Mouse (Mus musculus) midbrain, embryonic 13.5 days (tissue): ENCODE data around the gene Tmem252. TPM values are rescaled to one million over a fixed set of nuclear protein-coding genes. Genes with fewer than 3 reads are reported as not detected.

ENCODE experiments used
- ATAC-seq: fragments of 200-750 bp; cut with Nextera tagmentation; 2 replicates; pipeline ENCODE4 v1.8.0; 2017; ENCODE audit warnings: mild to moderate bottlenecking, moderate TSS enrichment, moderate library complexity
- H3K27ac ChIP-seq: fragments of 300-500 bp; sonication (generic); 2 replicates; pipeline ENCODE4 v1.5.1; 2015; ENCODE audit warnings: inconsistent platforms, mild to moderate bottlenecking, moderate library complexity
- H3K27me3 ChIP-seq: fragments of 300-500 bp; sonication (generic); 2 replicates; pipeline ENCODE4 v1.6.1; 2015; ENCODE audit warnings: mild to moderate bottlenecking, inconsistent platforms
- H3K36me3 ChIP-seq: fragments of 300-500 bp; sonication (generic); 2 replicates; pipeline ENCODE4 v1.6.1; 2015; ENCODE audit warnings: mild to moderate bottlenecking, inconsistent platforms
- H3K4me1 ChIP-seq: fragments of 300-500 bp; sonication (generic); replicated peaks from 2 replicates; pipeline ENCODE4 v1.6.1; 2015; ENCODE audit warnings: inconsistent platforms
- H3K4me2 ChIP-seq: fragments of 300-500 bp; sonication (generic); replicated peaks from 2 replicates; pipeline ENCODE4 v1.6.1; 2015; ENCODE audit warnings: moderate library complexity, mild to moderate bottlenecking, inconsistent platforms
- H3K4me3 ChIP-seq: fragments of 300-500 bp; sonication (generic); replicated peaks from 2 replicates; pipeline ENCODE4 v1.5.1; 2015; ENCODE audit warnings: mild to moderate bottlenecking, inconsistent platforms
- H3K9ac ChIP-seq: fragments of 300-500 bp; sonication (generic); replicated peaks from 2 replicates; pipeline ENCODE4 v1.6.1; 2015; ENCODE audit warnings: mild to moderate bottlenecking, inconsistent platforms
- H3K9me3 ChIP-seq: fragments of 300-500 bp; sonication (generic); 2 replicates; pipeline ENCODE4 v1.6.1; 2016; ENCODE audit warnings: mild to moderate bottlenecking, inconsistent platforms
- WGBS: fragments of 180-500 bp; shearing (Covaris S2); methylation state at CpG from one replicate; pipeline ENCODE4 v1.1.7; 2015; 5-methylcytosine and 5-hydroxymethylcytosine counted together
- polyA plus RNA-seq: library from polyadenylated mRNA; unstranded; fragments of >200 nt; fragmentation: Nextera tagmentation; extraction: Ambion mirVana; gene quantifications from 2 replicates; pipeline ENCODE4 v1.2.1, GENCODE M21; 2015

Gene Tmem252
- polyA plus RNA-seq, 1 experiment from 2014 or later: 1.1 TPM

GRCm38 (mm10) chr19:24653230-24653799 lies 20.5 kb upstream of the Tmem252 start:
- WGBS: 89% methylated on average over 9 of the region's 9 CpGs
- no peak overlapping the region for H3K4me2 ChIP-seq
- no peak overlapping the region for H3K9ac ChIP-seq
- H3K36me3 ChIP-seq: no peaks in the 10 kb centered on the region
- no peaks in the 10 kb centered on the region for H3K9me3 ChIP-seq
- no peak for ATAC-seq
- no peaks in the 10 kb centered on the region for H3K27me3 ChIP-seq
- H3K4me1 ChIP-seq: peaks cover 23% of the 10 kb centered on the region
- no peak overlapping the region for H3K4me3 ChIP-seq
- no peak overlapping the region for H3K27ac ChIP-seq

- no peak overlapping the region for H3K4me2 ChIP-seq
- no peak for ATAC-seq
- 0 out of 2 replicates have a peak, but pooled peaks cover 8% of the 10 kb centered on the region for H3K4me1 ChIP-seq
- no peaks in the 10 kb centered on the region for H3K9me3 ChIP-seq
- H3K27ac ChIP-seq: no peak overlapping the region
- no peaks in the 10 kb centered on the region for H3K27me3 ChIP-seq
- no peaks in the 10 kb centered on the region for H3K36me3 ChIP-seq
- no peak overlapping the region for H3K4me3 ChIP-seq
- WGBS: 90% methylated on average over 3 of the region's 3 CpGs
- H3K9ac ChIP-seq: no peak overlapping the region
Measured at GRCm38 (mm10) chr19:24656981-24657380, 16.8 kb upstream of the Tmem252 start.

GRCm38 (mm10) chr19:24662346-24662745 lies 11.5 kb upstream of the Tmem252 start:
- no peak overlapping the region for H3K9ac ChIP-seq
- WGBS: 100% methylated on average over 2 of the region's 2 CpGs
- H3K36me3 ChIP-seq: no peaks in the 10 kb centered on the region
- H3K9me3 ChIP-seq: no peaks in the 10 kb centered on the region
- no peaks in the 10 kb centered on the region for H3K4me1 ChIP-seq
- no peaks in the 10 kb centered on the region for H3K27me3 ChIP-seq
- H3K4me2 ChIP-seq: no peak overlapping the region
- no peak for ATAC-seq
- H3K27ac ChIP-seq: no peak overlapping the region
- no peak overlapping the region for H3K4me3 ChIP-seq

- no peak overlapping the region for H3K9ac ChIP-seq
- no peaks in the 10 kb centered on the region for H3K27me3 ChIP-seq
- H3K27ac ChIP-seq: no peak overlapping the region
- no peaks in the 10 kb centered on the region for H3K9me3 ChIP-seq
- no peak overlapping the region for H3K4me3 ChIP-seq
- no peaks in the 10 kb centered on the region for H3K4me1 ChIP-seq
- ATAC-seq: no peak
- WGBS: 75% methylated on average over 11 of the region's 11 CpGs
- no peak overlapping the region for H3K4me2 ChIP-seq
- no peaks in the 10 kb centered on the region for H3K36me3 ChIP-seq
Measured at GRCm38 (mm10) chr19:24665771-24666170, 8.0 kb upstream of the Tmem252 start.

GRCm38 (mm10) chr19:24667527-24667926 lies 6.3 kb upstream of the Tmem252 start:
- H3K9ac ChIP-seq: no peak overlapping the region
- no peak overlapping the region for H3K4me3 ChIP-seq
- H3K27ac ChIP-seq: no peak overlapping the region
- no peak for ATAC-seq
- no peak overlapping the region for H3K4me2 ChIP-seq
- no peaks in the 10 kb centered on the region for H3K27me3 ChIP-seq
- no peaks in the 10 kb centered on the region for H3K4me1 ChIP-seq
- no peaks in the 10 kb centered on the region for H3K9me3 ChIP-seq
- WGBS: 80% methylated on average over 3 of the region's 3 CpGs
- H3K36me3 ChIP-seq: no peaks in the 10 kb centered on the region

GRCm38 (mm10) chr19:24671571-24671970 lies 2.2 kb upstream of the Tmem252 start:
- H3K9ac ChIP-seq: no peak overlapping the region
- no peaks in the 10 kb centered on the region for H3K4me1 ChIP-seq
- H3K4me3 ChIP-seq: no peak overlapping the region
- H3K27me3 ChIP-seq: no peaks in the 10 kb centered on the region
- H3K9me3 ChIP-seq: no peaks in the 10 kb centered on the region
- WGBS: 49% methylated on average over 3 of the region's 3 CpGs
- H3K27ac ChIP-seq: no peak overlapping the region
- ATAC-seq: no peak
- H3K36me3 ChIP-seq: no peaks in the 10 kb centered on the region
- H3K4me2 ChIP-seq: no peak overlapping the region

- no peaks in the 10 kb centered on the region for H3K36me3 ChIP-seq
- H3K27me3 ChIP-seq: no peaks in the 10 kb centered on the region
- no peaks in the 10 kb centered on the region for H3K9me3 ChIP-seq
- no peak overlapping the region for H3K9ac ChIP-seq
- ATAC-seq: no peak
- 79% methylated on average over 10 of the region's 10 CpGs for WGBS
- H3K27ac ChIP-seq: no peak overlapping the region
- H3K4me2 ChIP-seq: no peak overlapping the region
- H3K4me3 ChIP-seq: no peak overlapping the region
- no peaks in the 10 kb centered on the region for H3K4me1 ChIP-seq
Measured at GRCm38 (mm10) chr19:24672366-24672960, 1.3 kb upstream of the Tmem252 start.

GRCm38 (mm10) chr19:24673331-24673730 lies 477 bp upstream of the Tmem252 start:
- no peaks in the 10 kb centered on the region for H3K9me3 ChIP-seq
- no peak overlapping the region for H3K27ac ChIP-seq
- no peaks in the 10 kb centered on the region for H3K4me1 ChIP-seq
- no peaks in the 10 kb centered on the region for H3K36me3 ChIP-seq
- H3K27me3 ChIP-seq: no peaks in the 10 kb centered on the region
- ATAC-seq: no peak
- no peak overlapping the region for H3K9ac ChIP-seq
- WGBS: 93% methylated on average over 10 of the region's 10 CpGs
- H3K4me2 ChIP-seq: no peak overlapping the region
- H3K4me3 ChIP-seq: no peak overlapping the region

GRCm38 (mm10) chr19:24676429-24676828 lies 2.6 kb downstream of the Tmem252 start:
- Histone ChIP-seq H3K27me3 (no peaks in the 10 kb centered on the region), H3K4me2 (no peak overlapping the region), H3K9ac (no peak overlapping the region), H3K27ac (no peak overlapping the region), H3K9me3 (no peaks in the 10 kb centered on the region), H3K4me1 (no peaks in the 10 kb centered on the region), H3K36me3 (no peaks in the 10 kb centered on the region), H3K4me3 (no peak overlapping the region)
- 87% methylated on average over 7 of the region's 7 CpGs for WGBS
- ATAC-seq: no peak

GRCm38 (mm10) chr19:24677242-24677984 lies 3.6 kb downstream of the Tmem252 start:
- Histone ChIP-seq H3K4me2 (no peak overlapping the region), H3K27ac (no peak overlapping the region), H3K9me3 (no peaks in the 10 kb centered on the region), H3K9ac (no peak overlapping the region), H3K4me1 (no peaks in the 10 kb centered on the region), H3K27me3 (no peaks in the 10 kb centered on the region), H3K36me3 (no peaks in the 10 kb centered on the region), H3K4me3 (no peak overlapping the region)
- no peak for ATAC-seq
- 69% methylated on average over 8 of the region's 8 CpGs for WGBS

- no peaks in the 10 kb centered on the region for H3K4me1 ChIP-seq
- WGBS: 81% methylated on average over 12 of the region's 12 CpGs
- H3K9ac ChIP-seq: no peak overlapping the region
- H3K4me3 ChIP-seq: no peak overlapping the region
- H3K36me3 ChIP-seq: no peaks in the 10 kb centered on the region
- no peaks in the 10 kb centered on the region for H3K27me3 ChIP-seq
- H3K4me2 ChIP-seq: no peak overlapping the region
- no peak overlapping the region for H3K27ac ChIP-seq
- no peaks in the 10 kb centered on the region for H3K9me3 ChIP-seq
- no peak for ATAC-seq
Measured at GRCm38 (mm10) chr19:24683016-24683720, 9.4 kb downstream of the Tmem252 start.

- 91% methylated on average over 10 of the region's 10 CpGs for whole genome bisulfite sequencing
- no peak overlapping the region for H3K9ac ChIP-seq
- H3K9me3 ChIP-seq: no peaks in the 10 kb centered on the region
- no peak overlapping the region for H3K4me2 ChIP-seq
- no peak for ATAC-seq
- H3K27me3 ChIP-seq: no peaks in the 10 kb centered on the region
- H3K4me1 ChIP-seq: 0 out of 2 replicates have a peak, but pooled peaks cover under 1% of the 10 kb centered on the region
- no peak overlapping the region for H3K27ac ChIP-seq
- H3K4me3 ChIP-seq: no peak overlapping the region
- no peaks in the 10 kb centered on the region for H3K36me3 ChIP-seq
Measured at GRCm38 (mm10) chr19:24686411-24686810, 12.6 kb downstream of the Tmem252 start.
